Mouse (Mus musculus) mesoderm, embryonic 11.5 days (tissue): Measurements from ENCODE around the gene Phactr2.

ENCODE experiments used
- DNase-seq: peaks from one replicate; pipeline ENCODE4 v3.0.0-alpha.2; 2012; ENCODE audit warnings: low read depth, low spot score

Phactr2 gene

DNA sequence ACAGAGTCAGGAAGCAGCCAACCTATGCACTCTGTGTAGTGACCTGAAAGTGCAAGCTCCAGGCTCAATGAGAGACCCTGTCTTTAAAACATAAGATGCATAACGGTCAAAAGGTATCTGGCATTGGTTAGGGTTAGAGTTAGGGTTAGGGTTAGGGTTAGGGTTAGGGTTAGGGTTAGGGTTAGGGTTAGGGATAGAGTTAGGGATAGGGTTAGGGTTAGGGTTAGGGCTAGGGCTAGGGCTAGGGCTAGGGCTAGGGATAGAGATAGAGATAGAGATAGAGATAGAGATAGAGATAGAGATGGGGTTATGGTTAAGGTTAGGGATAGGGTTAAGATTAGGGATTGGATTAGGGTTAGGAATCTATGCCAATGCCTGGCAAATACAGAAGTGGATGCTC lies 72.2 kb downstream of the Phactr2 start:
- DNase-seq, result no peak

DNA sequence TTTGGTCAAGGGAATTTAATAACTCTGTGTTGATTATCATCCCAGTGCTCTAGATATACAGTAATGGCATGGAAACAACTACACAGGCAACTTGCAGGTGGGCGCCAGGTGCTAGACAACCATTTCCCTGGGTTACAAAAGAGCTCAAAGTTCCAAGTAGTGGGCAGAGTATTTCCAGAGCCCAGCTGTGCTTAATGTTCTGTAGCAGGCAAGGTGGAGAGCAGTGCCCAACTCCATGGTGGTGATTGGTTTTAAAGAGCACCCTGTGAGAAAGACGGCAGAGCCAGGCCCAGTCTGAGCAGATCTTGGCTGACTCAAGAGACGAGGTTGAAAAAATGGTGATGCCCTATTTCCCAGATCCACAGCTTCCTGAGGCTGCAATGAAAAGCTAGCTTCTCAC lies 78.5 kb downstream of the Phactr2 start:
- no peak for DNase-seq

DNA sequence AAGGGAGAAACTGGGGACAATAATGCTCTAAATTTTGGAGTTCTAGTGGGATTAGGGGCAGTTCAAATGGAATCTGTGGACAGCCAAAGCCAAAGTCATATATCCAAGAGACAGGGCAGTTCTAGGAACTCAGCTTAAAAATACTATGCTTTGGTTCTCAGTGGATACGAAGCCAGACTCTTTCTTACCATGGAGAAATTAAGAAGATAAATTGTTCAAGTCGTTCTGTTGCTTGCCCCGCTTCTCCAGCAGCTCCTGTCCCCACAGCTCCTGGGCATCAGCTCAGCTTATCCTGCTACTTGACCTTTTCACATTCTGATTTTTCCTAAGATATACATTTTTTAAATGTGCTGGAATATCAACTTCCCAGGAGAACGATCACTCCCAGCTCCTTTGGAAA lies 80.2 kb downstream of the Phactr2 start:
- DNase-seq, result no peak

DNA sequence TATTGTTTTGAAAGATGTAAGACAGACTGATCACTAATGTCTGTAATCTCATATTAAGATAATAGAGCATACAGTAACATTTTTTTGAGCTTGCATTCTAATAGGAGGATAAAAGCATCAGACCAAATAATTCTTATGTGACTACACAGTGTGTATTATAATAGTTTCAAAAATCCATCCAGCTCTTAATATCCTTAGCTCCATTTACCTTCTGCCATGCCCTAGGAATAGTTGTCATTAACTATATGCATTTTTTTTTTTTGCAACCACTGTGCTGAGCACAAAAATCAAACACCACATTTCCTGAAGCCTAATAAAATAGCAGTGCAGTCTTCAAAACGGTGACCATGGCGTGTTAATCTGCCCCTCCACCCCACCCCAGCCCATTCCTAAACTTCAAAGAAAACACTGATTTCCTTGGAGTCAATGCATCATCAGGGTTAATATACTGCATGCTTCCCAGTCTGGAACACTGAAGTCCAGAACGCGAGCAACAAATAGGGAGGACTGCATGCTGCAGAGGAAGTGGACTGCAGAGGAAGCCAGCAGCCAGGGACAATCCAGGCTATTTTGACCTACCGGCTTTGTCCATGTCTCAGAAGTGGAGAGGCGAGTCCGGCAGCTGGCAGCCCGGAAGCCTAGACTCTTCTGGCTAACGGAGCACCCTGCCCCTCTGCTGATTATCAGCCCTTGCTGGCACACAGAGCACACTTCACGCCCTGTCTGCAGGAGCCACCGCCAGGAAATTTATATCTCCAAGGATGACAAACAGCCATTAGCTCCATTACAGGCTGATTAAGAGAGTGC lies 85.9 kb downstream of the Phactr2 start:
- DNase-seq, result peak; percentile 52

DNA sequence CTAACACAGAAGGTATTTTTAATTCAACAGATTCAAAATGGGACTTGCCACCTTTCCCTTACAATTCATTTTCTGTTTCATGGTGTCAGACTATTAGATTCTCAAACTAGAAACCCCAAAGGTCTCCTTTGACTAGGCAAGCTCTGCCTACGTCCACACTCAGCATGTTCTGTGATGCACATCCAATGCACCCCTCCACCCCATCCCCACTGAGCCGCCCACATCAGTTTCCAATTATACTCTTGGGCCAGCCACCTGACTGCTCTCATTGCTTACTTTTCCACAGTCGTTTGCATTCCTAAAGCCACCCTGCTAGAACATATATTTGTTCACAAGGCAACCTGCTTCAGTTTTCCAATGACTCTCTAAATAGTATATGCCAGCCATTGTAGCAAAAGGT lies 89.3 kb downstream of the Phactr2 start:
- no peak for DNase-seq

DNA sequence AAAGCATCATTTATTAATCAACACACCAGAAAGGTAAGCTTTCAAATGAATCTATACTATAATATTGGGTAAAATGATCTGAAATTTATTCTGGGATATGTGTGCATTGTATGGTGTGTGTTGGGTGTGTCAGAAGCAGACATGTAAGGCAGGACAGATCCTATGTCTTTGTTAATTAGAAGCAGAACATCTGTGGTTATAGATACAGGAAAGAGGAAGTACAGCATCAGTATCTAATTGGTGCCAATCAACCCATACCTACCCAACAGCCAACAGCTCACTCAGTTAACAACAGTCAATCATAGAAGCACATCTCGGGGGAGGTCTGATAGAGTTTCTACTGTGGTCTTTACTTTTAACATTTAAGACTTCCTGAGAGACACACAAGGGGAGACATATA lies 96.3 kb downstream of the Phactr2 start:
- DNase-seq, result no peak

DNA sequence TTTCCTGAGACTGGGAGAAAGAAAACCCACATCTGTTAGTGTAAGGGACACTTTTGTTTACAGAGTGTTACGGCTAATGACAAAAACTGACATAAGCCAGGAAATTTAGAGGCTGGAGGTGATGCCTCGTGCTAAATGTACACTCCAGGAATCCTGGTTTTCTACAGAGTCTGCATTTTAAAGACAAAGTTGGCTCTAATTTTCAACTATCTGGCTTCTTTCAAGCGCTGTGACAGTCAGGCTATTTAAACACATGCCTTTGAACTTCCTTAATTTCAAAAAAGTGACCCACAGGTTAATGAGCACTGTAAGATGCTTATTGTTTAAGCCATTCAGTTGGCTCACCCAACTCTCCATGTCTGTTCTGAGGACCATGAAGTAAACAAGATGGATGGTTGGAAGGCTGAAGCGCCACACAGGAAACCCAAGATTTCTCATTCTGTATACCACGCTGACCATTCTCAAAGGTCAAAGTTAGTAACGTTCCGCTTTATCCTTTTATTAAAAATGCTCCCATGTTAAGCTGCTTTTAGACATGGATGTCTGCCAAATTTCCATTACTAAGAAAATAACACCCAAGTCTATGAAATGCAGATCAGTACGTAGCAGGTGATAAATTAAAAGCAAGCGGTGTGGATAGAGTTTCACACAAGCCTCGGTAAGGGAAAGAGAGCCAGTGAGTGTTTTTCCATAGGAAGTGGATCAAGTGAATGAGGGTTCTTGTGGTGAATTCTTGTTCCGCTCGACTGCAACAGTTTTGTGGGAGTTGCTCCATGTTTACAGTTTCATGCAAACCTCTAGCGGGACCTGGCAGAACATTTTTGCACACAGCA lies 97.6 kb downstream of the Phactr2 start:
- no peak for DNase-seq

DNA sequence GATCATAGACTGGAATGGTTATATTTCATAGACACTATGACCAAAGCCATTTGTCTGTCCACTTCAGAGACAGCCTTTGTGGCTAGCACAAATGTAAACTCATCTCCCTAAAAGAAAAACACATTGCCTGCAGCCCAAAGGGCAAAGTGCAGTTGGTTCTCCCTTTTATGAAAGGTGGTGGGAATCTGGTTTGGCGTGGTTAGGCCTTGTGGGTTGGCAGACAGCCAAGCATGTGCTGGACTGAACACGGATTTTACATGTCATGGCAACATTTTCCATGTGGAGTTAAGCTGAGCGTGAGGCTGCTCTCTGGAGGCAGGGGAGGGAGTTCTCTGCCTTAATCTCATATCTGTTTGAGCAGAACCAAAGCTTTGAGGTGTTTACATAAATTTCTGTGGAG lies 98.4 kb downstream of the Phactr2 start:
- DNase-seq, result peak; percentile 63

DNA sequence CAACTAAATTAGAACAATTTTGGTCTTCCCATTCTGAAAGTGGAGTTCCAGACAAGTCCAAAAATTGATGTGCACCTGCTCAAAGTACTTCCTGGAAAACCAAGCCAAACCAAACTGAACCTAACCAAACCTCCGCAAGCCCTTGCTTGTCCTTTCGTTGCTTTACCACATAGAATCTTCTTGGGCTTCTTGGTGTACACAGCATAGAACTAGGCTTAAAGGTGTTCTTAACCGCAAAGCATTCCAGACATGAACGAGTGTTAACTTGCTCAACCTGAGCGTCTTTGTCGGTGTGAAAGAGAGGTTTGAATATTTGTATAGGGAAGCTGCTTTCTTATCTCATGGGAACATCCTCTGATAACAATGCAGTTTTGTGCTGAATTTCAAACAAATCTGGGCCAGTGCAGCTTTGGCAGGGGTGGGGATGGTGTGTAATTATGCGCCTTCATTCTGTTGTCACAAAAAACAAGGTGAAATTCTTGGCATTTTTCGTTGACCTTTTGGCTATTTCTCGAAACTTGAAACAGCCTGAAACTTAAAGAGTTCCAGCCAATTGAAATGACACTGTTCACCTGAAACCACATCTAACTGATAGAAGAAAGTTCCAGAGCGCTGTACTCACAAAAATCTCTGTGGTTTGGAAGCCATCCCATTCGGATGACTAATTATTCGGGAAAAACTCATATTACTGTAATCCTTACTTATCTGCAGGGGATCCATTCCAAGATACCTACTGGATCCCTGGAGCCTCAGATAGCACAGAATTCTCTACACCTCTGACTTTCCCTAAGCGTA lies 104.4 kb downstream of the Phactr2 start:
- no peak for DNase-seq

DNA sequence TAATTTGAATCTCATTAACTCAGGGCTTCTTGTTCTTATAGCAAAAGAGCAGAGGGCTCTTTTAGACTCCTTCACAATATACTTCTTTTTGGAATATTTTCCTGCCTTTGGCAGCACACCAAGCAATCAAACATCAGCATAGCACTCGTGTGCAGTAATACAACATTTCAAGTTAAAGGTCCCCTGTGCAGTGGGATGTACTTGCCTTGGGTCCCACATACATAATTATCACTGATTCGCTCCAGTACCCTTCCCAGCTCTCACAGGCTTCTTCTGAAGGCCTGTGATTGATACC lies 110.0 kb downstream of the Phactr2 start:
- no peak for DNase-seq

DNA sequence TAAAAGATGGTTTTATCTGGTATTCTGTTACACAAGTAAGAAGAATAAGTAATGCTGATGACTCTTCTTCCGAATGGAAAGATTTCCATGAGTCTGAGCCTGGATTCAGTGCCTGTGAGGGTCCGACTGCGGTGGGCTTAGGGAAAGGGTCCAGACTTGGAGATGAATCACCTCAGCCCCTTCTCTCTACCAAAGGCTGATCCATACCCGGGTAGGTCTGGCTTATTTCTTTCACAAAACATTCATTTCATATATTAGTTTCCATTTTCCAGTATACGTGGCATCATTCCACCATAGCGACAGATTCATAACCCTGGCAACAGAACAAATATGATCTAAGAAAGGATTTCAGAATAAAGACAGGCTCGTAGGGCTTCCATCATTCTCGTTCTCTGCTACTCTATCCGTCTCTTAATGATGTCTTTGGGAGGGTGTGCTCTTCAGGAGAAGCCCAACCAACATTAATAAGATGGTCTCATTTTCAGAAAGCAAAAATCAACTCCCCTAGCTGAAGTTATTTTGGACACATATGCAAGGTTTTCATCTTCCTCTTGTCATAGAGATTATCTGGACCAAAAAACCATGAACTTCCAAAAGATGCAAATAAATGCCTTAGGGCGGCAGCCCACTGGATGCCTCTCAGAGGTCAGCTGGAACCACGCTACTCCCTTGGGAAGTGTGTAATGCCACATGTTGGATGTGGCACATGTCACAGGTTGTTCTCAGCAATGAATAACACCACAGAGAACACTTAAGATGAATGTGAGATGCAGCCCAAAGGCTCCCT lies 110.5 kb downstream of the Phactr2 start:
- no peak for DNase-seq

DNA sequence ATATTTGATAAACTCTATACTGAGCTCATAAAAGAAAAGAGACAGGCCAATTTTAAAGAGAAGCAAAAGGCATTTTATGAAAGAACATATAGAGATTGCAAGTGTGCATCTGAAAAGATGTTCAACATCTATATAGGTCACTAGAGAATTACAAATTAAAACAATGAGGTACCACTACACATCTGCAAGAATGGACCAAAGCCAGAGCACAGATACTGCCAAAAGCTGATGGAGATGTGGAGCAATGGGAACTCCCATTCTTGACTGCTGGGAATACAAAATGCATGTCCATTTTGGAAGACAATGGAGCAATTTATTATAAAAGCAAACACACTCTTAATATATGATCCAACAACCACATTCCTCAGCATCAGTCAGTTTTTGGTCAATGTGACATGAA lies 113.3 kb downstream of the Phactr2 start:
- DNase-seq, result no peak

DNA sequence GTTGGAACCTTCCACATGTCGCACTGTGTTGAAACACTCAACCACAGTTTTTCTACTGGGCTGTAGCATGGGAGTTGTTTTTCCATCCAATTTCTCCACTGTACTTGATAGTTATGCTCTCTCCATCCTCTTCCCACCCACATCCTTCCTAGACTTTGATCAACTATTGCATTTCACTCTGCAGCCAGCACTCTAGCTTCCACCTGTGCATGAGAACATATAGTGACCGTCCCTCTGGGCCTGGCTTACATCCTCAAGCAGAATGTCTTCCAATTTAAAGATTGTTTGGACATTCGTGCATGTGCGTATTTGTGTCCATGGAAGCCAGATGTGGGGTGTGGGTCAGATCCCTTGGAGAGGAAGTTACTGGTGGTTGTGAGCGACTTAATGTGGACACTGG lies 114.4 kb downstream of the Phactr2 start:
- no peak for DNase-seq

DNA sequence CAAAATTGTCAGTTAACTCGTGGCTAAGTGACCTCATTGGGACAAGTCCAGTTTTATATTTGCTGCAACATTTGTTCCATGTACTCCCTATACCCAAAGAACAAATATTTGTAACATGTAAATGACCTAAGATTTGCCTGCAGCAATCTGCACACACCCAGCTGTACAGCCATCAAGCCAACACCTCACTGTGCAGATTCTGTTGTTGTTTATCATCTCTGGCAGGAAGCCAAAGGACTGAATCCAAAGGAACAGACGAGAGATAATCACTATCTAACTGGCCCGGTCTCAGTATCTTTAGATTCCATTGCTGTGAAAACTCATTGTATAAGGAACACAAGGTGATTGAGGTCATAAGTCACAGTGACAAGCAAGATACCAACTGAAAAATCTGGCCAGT lies 115.5 kb downstream of the Phactr2 start:
- no peak for DNase-seq

DNA sequence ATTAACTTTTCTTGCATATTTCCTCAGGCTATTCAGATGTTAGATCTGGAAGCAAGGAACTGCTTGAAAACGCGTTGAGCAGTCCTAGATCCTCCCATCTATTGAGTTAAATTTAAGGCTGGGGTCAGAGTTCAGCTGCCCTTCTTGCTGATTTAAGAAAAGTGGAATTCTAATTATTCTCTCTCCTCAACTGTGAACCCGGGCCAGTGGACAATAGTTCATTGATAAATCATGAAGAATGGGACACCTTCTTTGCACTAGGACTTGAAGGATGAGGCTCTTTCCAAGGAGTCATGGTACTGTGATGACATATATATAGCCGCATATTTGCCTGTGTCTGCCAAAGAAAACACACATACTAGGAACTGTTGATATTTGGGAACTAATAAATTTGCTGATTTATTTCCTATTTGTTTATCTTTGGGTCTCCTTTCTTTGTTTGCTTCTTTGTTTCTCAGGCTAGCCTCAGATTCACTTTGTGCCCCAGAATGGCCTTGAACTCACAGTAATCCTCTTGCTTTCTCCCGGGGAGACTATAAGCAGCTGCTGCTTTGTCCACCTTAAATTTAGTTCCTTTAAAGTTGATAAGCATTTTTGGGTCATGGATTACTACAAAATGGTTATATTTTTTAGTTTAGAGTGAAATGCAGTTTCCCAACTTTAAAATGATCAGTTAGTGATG lies 127.5 kb downstream of the Phactr2 start:
- DNase-seq, result peak; percentile 74

DNA sequence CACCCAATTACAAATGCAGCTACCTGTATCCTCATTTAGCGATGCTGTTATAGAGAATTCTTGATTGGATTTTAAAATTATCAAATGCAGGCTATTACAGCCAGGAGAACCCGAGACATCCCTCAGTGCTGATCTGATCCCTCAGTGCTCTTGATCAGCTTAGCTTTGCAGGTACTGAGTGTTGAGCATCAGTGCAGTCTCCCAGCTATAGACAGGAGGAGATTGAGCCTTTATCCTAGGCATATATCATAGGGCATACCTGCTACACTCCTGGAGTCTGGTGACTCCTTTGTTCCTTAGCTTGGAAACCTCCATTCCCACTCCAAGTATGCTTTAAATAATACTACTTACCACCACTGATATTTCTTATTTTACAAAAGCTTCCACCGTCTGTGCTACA lies 133.6 kb downstream of the Phactr2 start:
- no peak for DNase-seq

DNA sequence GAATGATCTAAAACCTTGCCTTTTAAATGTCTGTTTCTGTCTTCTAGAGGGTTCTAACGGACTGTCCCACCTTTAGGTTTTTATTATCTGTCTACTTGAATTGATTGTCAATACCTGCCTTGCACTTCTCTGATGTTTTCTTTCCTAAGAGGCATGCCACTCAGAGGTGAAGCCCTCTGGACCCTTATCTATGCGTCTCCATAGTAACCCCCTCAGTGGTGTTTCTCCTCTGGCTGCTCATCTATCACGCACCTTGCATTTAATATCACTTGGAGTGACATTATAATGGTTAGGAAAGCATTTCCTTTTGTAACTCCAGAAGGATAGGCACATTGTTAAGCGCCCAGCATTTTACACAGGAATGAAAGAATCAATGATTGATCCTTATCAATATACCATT lies 137.2 kb downstream of the Phactr2 start:
- no peak for DNase-seq

DNA sequence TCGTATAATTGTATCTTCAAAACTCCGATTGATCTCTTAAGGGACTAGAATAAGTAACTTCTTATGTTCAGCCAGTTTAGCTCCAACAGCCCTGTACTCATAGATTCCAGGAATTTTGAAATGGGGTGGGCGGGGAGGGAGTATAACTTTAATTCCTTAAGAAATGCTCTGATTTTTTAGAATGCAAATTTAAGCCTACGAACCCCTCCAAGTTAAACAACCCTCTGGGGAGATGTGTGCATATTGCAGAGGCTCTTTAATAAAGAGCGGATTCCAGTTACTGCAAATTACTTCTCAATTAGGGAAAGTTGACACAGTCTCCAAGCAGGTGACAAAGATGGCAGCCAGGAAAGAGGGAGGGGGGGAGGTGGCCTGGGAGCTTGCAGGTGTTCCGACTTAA lies 138.4 kb downstream of the Phactr2 start:
- DNase-seq, result no peak

DNA sequence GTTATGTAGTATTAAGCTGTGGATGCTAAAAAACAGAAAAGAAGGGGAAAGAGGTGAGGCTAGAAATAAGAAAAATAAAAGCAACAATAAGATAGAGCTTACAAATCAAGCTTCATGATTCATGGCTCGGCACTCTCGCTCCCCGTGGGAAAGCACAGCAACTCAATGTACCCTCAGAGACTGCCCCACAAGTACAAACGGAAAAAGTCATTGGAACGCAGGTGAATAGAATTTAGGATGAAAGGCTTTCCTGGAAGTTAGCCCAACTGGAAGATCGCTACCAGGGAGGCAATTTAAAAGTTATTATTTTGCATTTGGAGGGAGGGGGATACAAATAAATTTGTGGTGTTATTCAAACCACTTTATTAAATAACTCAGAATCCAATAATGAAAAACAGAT lies 138.9 kb downstream of the Phactr2 start:
- no peak for DNase-seq

DNA sequence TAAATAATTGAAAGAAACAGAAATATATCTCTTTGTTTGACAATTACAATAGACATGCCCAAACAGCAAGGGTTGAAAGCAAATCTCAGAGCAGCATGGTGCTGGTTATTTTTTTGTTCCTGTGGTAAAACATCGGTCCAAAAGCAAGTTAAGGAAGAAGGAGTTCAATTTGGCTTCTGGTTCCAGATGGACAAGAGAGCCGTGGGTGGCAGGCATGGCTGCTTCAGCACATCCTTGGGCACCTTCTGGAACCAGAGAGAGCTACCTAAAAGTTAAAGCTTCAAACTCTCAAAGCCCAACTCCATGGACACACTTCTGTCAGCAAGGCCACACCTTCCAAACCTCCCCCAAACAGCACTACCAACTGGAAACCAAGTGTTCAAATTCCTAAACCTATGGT lies 140.4 kb downstream of the Phactr2 start:
- DNase-seq, result no peak

DNA sequence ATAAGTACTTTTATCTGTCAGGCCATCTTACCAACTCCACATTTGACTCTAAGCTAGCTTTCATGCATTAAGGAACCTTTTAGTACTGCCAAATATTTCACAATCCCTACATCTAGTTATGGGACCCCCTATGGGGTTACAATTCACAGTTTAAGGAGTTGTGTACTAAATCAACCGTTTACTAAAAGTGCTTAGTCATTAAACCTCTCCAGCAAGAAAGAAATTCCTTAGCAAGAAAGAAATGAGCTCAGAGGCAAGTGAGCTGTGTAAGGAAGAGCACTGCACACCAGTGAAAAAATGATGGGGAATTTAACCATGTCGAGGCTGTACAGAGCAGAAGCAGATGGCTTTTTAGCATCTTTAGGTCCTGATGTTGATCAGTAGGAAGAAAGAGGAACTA lies 141.2 kb downstream of the Phactr2 start:
- no peak for DNase-seq
